In genomic region chr13:33005501-33006075, GRCm38 (mm10) we compare ENCODE assay signal across 12 mouse cellular contexts. TPM values are rescaled to one million over a fixed set of nuclear protein-coding genes. Genes with fewer than 3 reads are reported as not detected.
DNase-seq lines count a peak whose midpoint lies in the region; ATAC-seq and TF ChIP-seq lines count a peak whose summit lies in the region.
"Had no signal": no experiment of that assay in that cellular context is flagged by ENCODE, and none has a peak within 500 bp of the region (broad histone marks: within the 10 kb centered on the region; RNA-seq: fewer than 3 reads in every experiment).

No protein-coding gene starts in this region.

- no peak overlapping the region for H3K4me3 ChIP-seq in kidney, embryonic 16.5 days (ENCODE audit: low read length)
- H3K4me3 ChIP-seq in thymus, adult 2 months (ENCODE audit: control insufficient read depth, insufficient read depth, low read length) = no peak overlapping the region
- H3K4me3 ChIP-seq: neural tube, embryonic 12.5 days had no signal

- peak; percentile 5 for DNase-seq in cerebellum, adult 8-10 months
- no peak for DNase-seq in cerebellum, postnatal 14 days
- DNase-seq in kidney, postnatal 36 days = no peak
- DNase-seq in induced T-regulatory cell, adult 2 months (ENCODE audit: low read depth) = peak; percentile 10
- peak; percentile 6 for DNase-seq in mesoderm, embryonic 11.5 days (ENCODE audit: low read depth, low spot score)
- DNase-seq in thymus, adult 2 months = no peak
- DNase-seq in spleen, adult 18-20 months = no peak

- peak overlapping the region; percentile 54 for H3K4me2 ChIP-seq in kidney, embryonic 16.5 days (replicated peaks; ENCODE audit: low read depth, low read length)

- peaks cover 2% of the 10 kb centered on the region; the same call in 1 of the 2 replicates for H3K36me3 ChIP-seq in kidney, embryonic 16.5 days (ENCODE audit: insufficient read depth, low read length)
- 0 out of 2 replicates have a peak, but pooled peaks cover 6% of the 10 kb centered on the region for H3K36me3 ChIP-seq in thymus, adult 2 months (ENCODE audit: control insufficient read depth, insufficient read depth, low read length)
- H3K36me3 ChIP-seq: embryonic facial prominence, embryonic 13.5 days; limb, embryonic 13.5 days; neural tube, embryonic 12.5 days had no signal

- no peak overlapping the region for H3K27ac ChIP-seq in kidney, embryonic 16.5 days (ENCODE audit: low read length)
- no peak overlapping the region for H3K27ac ChIP-seq in thymus, adult 2 months (ENCODE audit: control insufficient read depth, insufficient read depth, low read length)
- H3K27ac ChIP-seq: neural tube, embryonic 12.5 days had no signal

- no peak for TF ChIP-seq CTCF in thymus, adult 2 months (IDR thresholded peaks at IDR 0.05; ENCODE audit: borderline replicate concordance, control insufficient read depth, extremely low read depth, insufficient read depth, low read length, poor library complexity)

- H3K9ac ChIP-seq in kidney, embryonic 16.5 days (replicated peaks; ENCODE audit: low read length) = peak overlapping the region; percentile 4; the same call in 1 of the 2 replicates
- H3K9ac ChIP-seq: embryonic facial prominence, embryonic 13.5 days; neural tube, embryonic 12.5 days had no signal

- TF ChIP-seq POLR2A in thymus, adult 2 months (IDR thresholded peaks at IDR 0.05; ENCODE audit: control insufficient read depth, extremely low read depth, insufficient read depth, low read length, poor library complexity) = no peak

- no peaks in the 10 kb centered on the region for H3K27me3 ChIP-seq in kidney, embryonic 16.5 days (ENCODE audit: insufficient read depth, low read length)
- no peaks in the 10 kb centered on the region for H3K27me3 ChIP-seq in thymus, adult 2 months (ENCODE audit: control insufficient read depth, insufficient read depth, low read length)
- H3K27me3 ChIP-seq: embryonic facial prominence, embryonic 13.5 days; limb, embryonic 13.5 days; neural tube, embryonic 12.5 days had no signal

- ATAC-seq in kidney, embryonic 16.5 days (ENCODE audit: low FRiP score, low TSS enrichment) = no peak

- H3K4me1 ChIP-seq in kidney, embryonic 16.5 days (ENCODE audit: insufficient read depth, low read length) = 0 out of 2 replicates have a peak, but pooled peaks cover 3% of the 10 kb centered on the region
- H3K4me1 ChIP-seq in thymus, adult 2 months (replicated peaks; ENCODE audit: control insufficient read depth, insufficient read depth, low read length) = peaks cover 5% of the 10 kb centered on the region

- no peaks in the 10 kb centered on the region for H3K9me3 ChIP-seq in kidney, embryonic 16.5 days (ENCODE audit: low read length)
- H3K9me3 ChIP-seq: embryonic facial prominence, embryonic 13.5 days; limb, embryonic 13.5 days; neural tube, embryonic 12.5 days had no signal

- WGBS in kidney, embryonic 16.5 days = 67% methylated on average over 2 of the region's 2 CpGs
- WGBS in thymus, adult 2 months = 73% methylated on average over 2 of the region's 2 CpGs

RNA-seq across cellular contexts. Expression of gene Serpinb9, which starts 2.5 kb away (rescaled TPM):
- polyA plus RNA-seq in kidney, embryonic 16.5 days (2015; fragmentation: Nextera tagmentation; extraction: Ambion mirVana) = 11.4 TPM in 2 replicates
- polyA plus RNA-seq in thymus, adult 2 months (2012; rRNA removed) = 8.6 and 11.4 TPM in 2 replicates

RNA-seq across cellular contexts. Expression of gene Serpinb9b, which starts 21.6 kb away (rescaled TPM):
- 0.09 TPM in 1 of 2 replicates, not detected in the other for polyA plus RNA-seq in kidney, embryonic 16.5 days (2015; fragmentation: Nextera tagmentation; extraction: Ambion mirVana)
- polyA plus RNA-seq in thymus, adult 2 months (2012; rRNA removed) = 0.32 and 0.34 TPM in 2 replicates
- polyA plus RNA-seq: embryonic facial prominence, embryonic 13.5 days; kidney, embryonic 14.5 days; limb, embryonic 13.5 days had no signal

RNA-seq across cellular contexts. Expression of gene Serpinb6b, which starts 40.6 kb away (rescaled TPM):
- polyA plus RNA-seq in kidney, embryonic 16.5 days (2015; fragmentation: Nextera tagmentation; extraction: Ambion mirVana) = 6.4 and 7.0 TPM in 2 replicates
- polyA plus RNA-seq in thymus, adult 2 months (2012; rRNA removed) = 11.9 and 15.9 TPM in 2 replicates

Comparison
In these comparisons a context has a peak if more than half of its experiments do, and no peak if none do; other contexts are left out.
1. DNase-seq: peak in cerebellum, adult 8-10 months (single experiment), induced T-regulatory cell, adult 2 months (single experiment) and mesoderm, embryonic 11.5 days (single experiment); none in cerebellum, postnatal 14 days (0 of 2), kidney, postnatal 36 days (0 of 2), thymus, adult 2 months (single experiment) and spleen, adult 18-20 months (0 of 2).